Mouse (Mus musculus) left cerebral cortex, adult 8-10 months (tissue): ENCODE measurements around the gene Upk3bl. TPM values are rescaled to one million over a fixed set of nuclear protein-coding genes. Genes with fewer than 3 reads are reported as not detected.
A peak's percentile ranks its signal among the peaks of the same experiment; 100 is the strongest.
"Not testable (repeated sequence)": the region's sequence is repeated elsewhere in the genome, so short reads cannot be mapped to it uniquely, and the experiment has no call there.

Experiments used
- DNase-seq, 2 experiments: peaks; one replicate each; pipeline ENCODE4 v3.0.0; 2022; ENCODE audit warnings: low spot score in 2 of 2
- microRNA-seq, 2 experiments: library from miRNA; unstranded; fragments of <30 nt; microRNA quantifications; one replicate each; pipeline ENCODE4 v1.2.0; 2022
- total RNA-seq, 4 experiments: library from RNA; stranded (reverse); gene quantifications; 2 replicates each; pipeline ENCODE4 v1.2.4; 2022

Gene Upk3bl
- total RNA-seq, 4 experiments from 2014 or later = 0.59 to 0.81 TPM; not detected in 2

DNA sequence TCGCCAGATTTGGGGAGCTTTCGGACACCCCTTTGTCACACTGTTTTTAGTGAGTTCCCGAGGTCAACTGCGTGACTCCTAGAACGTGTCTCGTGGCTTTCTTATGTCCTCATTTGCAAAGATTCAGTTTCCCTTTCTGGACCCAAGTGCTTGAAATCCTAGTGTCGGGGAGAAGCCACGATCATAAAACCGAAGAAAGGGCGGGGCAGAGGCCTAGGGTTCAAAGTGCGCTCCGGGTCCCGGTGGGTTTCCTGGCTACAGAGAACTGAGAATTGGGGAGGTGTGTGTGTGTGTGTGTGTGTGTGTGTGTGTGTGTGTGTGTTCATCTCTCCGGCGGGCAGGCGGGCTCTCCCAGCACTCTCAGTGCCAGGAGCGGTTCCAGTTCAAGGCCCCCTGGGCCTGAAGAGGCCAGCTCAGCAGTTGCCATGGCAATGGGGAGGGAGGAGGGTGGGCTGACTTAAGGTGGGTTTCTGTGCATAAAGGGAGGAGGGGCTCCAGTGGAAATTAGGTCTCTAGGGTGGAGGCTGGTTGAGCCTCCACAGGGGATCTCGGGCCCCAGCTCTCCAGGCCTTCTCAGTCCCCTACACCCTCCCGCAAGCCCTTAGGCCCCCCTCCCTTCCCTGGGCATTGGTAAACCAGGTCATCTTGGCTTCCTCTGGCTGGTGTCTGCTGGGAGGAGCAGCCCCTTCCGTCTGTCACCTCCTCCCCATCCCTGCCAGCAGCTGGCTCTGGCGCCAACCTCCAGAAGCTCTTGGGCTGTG lies 30.8 kb downstream of the Upk3bl start:
- DNase-seq = no peak

DNA sequence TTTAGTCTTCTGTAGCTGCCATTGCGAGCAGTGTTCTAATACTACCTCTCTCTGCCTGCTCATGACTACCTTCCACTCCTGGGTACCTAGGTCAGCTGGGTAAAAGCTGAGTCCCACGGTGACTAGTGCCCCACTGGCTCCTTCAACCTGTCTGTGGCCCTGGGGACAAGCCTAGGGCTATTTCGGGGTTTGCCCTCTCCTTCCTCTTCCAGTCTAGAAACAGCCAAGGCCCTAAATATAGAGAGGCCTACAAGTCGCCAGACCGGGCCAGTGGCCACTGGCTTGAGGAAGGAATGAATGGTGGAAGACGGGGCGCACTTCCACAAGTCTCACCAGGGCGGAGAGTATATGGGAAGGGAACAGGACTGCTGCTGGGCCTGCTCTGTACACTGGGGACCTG lies 32.0 kb downstream of the Upk3bl start:
- DNase-seq = no peak

GRCm38 (mm10) chr5:136088821-136089575 lies 34.7 kb downstream of the Upk3bl start:
- no peak for DNase-seq

GRCm38 (mm10) chr5:136091927-136092326 lies 37.6 kb downstream of the Upk3bl start:
- no peak for DNase-seq

DNA sequence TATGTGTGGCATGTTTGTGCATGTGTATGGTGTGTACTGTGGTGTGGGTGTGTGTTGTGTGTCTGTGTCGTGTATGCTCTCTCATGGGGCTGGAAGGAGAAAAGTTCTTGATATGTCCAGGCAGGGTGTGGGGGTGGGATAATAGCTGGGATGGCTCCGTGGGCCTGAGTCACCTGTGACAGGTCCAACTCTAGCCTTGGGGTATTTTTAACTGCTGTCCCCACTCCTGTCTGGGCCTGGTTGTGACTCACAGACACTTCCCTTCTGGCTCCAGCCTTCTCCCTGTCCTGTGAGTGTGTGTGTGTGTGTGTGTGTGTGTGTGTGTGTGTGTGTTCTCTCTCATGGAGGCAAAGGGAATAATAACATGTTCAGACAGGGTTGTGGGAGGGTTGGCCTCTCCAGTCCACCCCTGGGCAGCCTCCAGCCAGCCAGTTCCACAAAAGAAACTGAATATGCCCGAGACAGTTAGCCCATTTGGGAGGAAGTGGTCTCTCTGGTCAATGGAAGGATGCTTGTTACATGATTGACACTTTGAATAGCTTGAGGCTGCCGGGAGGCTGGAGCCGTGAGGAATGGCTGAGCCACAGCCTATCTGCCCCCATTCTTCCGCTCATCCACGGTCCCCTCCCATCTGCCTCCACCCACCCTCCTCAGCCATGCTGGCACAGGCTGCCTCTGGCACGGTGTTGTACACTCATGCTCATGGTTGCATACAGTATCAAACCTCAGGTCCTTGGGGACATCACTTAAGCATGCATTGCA lies 40.1 kb downstream of the Upk3bl start:
- no peak for DNase-seq

GRCm38 (mm10) chr5:136095089-136095488 lies 40.8 kb downstream of the Upk3bl start:
- no peak for DNase-seq

DNA sequence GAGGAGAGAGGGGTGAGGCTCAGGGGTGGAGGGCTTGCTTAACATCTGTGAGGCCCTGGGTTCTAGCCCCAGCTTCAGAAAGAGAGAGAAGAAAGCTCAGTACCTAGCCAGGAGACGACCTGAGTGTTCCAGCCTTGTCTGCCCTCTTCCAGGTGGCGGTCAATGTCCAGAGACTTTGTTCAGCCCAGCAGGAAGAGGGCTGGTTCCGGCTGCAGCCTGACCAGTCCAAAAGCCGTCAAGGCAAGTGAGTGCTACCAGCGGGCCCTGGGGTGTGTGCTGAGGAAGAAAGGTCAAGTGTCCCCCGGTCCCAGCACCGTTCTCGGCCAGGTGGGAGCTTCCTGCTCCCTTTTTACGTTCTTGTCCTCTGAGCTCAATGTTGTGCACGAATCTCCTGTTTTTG lies 44.2 kb downstream of the Upk3bl start:
- no peak for DNase-seq

DNA sequence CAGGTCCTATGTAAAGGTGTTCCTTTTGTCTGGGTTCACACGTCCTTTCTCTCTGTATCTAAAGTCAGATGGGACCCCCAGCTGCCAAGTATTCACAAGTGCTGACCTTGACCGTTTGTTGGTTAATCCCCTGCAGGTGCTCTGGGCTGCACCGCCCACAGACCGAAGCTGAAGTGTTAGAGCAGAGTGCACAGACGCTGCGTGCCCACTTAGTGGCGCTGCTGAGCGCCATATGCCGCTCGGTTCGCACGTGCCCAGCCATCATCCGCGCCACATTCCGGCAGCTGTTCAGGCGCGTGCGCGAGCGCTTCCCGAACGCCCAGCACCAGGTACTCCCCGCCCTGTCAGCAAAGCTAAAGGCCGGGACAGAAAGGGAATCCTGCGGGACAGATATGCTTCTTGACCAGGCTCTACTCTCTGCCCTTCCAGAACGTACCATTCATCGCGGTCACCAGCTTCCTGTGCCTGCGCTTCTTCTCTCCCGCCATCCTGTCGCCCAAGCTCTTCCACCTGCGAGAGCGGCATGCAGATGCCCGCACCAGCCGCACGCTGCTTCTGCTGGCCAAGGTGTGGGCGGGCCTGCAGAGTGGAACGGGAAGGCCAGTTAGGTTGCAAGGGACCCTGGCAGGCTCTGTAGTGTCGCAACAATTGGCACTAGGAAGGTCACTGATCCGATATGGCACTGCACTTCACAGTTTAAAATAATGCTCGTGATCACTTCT lies 48.0 kb downstream of the Upk3bl start:
- DNase-seq = peak; percentile 40 to 63

GRCm38 (mm10) chr5:136104511-136104910 lies 50.2 kb downstream of the Upk3bl start:
- DNase-seq = no peak

GRCm38 (mm10) chr5:136108486-136108885 lies 54.2 kb downstream of the Upk3bl start:
- DNase-seq = no peak

DNA sequence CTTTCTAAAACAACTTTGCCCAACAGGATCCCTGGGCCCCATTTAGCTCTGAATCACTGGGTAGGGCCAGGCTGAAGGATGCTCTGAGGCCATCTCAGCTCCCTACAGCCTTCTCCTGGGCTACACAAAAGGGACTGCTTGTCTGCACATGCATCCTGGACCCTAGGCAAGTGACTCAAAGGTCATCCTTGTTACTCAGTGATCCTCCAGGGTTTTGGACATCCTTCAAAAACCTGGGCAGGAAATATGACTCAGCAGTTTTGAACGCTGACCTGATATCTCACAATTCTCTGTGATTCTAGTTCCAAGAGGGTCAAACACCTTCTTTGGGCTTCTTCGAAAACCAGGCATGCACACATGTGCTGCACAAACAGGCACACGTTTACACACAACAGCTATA lies 54.8 kb downstream of the Upk3bl start:
- DNase-seq = no peak

DNA sequence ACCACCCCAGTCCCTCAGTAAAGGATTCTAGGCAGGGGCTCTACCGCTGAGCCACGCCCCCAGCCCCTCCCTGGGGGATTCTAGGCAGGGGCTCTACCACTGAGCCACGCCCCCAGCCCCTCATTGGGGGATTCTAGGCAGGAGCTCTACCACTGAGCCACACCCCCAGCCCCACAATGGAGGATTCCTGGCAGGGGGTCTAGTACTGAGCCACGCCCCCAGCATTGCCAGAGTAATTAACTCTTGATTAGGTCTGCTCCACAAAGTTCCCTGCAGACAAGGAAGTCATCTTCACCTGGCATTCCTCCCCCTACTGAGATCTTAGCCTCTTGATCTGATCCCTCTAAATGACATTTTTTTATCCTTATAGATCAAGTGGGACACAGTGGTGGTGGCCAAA lies 59.3 kb downstream of the Upk3bl start:
- DNase-seq = not testable (repeated sequence)

Small RNA genes lying within 50 kb of the gene (microRNA-seq; reads per million reads assigned to microRNA genes)
- 0.42 to 2.4 reads per million in 2 experiments for gene Mir7035

Other genes starting within 250 kb of the Upk3bl start
- gene Srrm3, start 247.6 kb upstream of the Upk3bl start, total RNA-seq = 10 to 100 TPM; 61.8 to 78.3 (median 68.6) TPM
- 10 to 100 TPM; 10.9 to 20.6 (median 14.7) TPM for gene Hspb1, start 166.6 kb upstream of the Upk3bl start, total RNA-seq
- gene Ywhag, start 119.9 kb upstream of the Upk3bl start, total RNA-seq = 1,000 to 10,000 TPM; 1,072 to 1,089 (median 1,074) TPM
- gene Ssc4d, start 80.0 kb upstream of the Upk3bl start, total RNA-seq = 1 to 10 TPM; 1.3 to 2.8 (median 2.0) TPM
- gene Zp3, start 74.4 kb upstream of the Upk3bl start, total RNA-seq = not detected
- gene Dtx2, start 59.7 kb upstream of the Upk3bl start, total RNA-seq = 10 to 100 TPM in 1 of 4 experiments, 1 to 10 TPM in 3; 7.5 to 11.3 (median 9.6) TPM
- not detected for gene Upk3b, start 16.0 kb upstream of the Upk3bl start, total RNA-seq
- 10 to 100 TPM in 1 of 4 experiments, 1 to 10 TPM in 3; 6.2 to 13.4 (median 8.0) TPM for gene Rasa4, start 29.4 kb downstream of the Upk3bl start, total RNA-seq
- 10 to 100 TPM; 66.2 to 83.2 (median 70.9) TPM for gene Polr2j, start 62.1 kb downstream of the Upk3bl start, total RNA-seq
- gene Lrwd1, start 81.6 kb downstream of the Upk3bl start, total RNA-seq = 10 to 100 TPM; 11.6 to 14.9 (median 13.4) TPM
- gene Alkbh4, start 81.7 kb downstream of the Upk3bl start, total RNA-seq = 10 to 100 TPM in 2 of 4 experiments, 1 to 10 TPM in 2; 8.5 to 12.2 (median 9.9) TPM
- gene Orai2, start 116.2 kb downstream of the Upk3bl start, total RNA-seq = 10 to 100 TPM; 46.5 to 53.3 (median 49.2) TPM
- 10 to 100 TPM; 25.2 to 36.0 (median 26.9) TPM for gene Prkrip1, start 144.5 kb downstream of the Upk3bl start, total RNA-seq
- 1 to 10 TPM; 5.3 to 7.5 (median 6.7) TPM for gene Sh2b2, start 192.1 kb downstream of the Upk3bl start, total RNA-seq